Mouse (Mus musculus) hindlimb bud, embryonic 11.5 days (tissue): ENCODE measurements around the gene Dusp10.

Source experiments
- DNase-seq: peaks from one replicate; pipeline ENCODE4 v3.0.0-alpha.2; 2012; ENCODE audit warnings: low read depth, low spot score; ENCODE audit errors: extremely low spot score

Gene Dusp10

DNA sequence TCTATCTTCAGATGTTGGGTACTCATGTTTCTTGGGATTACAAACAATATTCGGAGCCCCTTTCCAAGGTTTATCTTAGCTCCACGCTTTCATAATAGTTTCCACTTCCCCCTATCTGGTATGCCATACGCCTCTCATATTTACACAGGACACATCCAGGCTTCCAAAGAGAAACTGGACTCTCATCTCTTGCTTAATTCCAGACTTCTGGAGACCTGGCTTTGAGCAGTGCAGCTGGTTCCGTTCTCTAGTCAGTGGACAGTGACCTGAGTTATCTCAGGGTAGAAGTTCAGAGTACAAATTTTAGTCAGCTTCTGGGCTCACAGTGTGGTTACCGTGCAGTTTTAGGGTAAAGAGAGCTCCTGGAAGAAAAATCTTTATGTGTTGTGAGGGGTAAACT is 87.3 kb downstream of the Dusp10 start:
- DNase-seq = no peak

DNA sequence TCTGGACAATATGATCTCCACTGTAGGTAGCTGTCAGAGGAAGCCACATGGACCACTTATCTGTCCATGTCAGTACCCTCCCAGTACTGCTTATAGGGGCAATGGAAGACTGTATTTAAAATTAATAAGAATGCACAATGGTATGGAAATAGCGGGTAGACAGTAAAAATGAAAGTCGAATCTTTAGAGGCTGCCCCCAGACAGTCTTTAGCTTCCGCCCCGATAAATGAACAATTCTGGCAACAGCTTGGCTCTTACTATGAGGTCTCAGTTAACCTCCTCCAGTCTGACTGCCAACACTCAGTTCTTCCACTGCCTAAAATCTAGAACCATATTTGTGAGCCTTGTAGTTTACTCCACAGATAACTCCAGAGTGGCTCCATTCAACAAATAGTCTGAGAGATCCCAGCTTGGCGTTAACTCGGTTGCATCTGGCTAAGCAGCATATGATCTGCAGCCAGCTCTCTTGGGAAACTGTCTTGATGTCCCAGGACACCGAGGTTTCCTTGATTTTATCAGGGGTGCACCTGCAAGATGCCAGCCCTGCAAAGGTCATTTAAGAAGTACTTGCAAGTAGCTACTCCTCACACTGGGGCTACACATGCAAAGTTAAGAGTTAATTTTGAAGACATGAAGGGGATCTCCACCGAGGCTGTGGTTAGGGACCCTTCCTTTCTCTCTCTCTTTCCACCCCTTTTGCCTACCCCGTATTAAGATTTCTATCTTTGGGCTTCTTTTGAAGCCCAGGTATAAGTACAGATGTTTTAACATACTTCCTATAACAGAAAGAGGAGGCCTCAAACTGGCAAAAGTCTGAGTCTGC is 88.0 kb downstream of the Dusp10 start:
- DNase-seq = no peak

DNA sequence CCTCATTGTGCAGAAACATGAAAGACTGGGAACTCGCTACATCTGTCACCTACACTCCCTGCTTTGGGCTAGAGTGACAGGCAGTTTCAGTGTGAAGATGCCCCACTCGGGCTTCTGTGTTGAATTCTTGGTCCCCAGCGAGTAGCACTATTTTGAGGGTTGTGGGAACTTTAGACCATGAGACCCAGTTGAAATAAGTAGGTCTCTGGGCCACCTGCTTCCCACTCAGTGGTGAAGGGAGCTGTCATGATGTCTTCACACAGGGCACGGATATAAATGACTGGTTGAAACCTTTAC is 88.6 kb downstream of the Dusp10 start:
- no peak for DNase-seq

DNA sequence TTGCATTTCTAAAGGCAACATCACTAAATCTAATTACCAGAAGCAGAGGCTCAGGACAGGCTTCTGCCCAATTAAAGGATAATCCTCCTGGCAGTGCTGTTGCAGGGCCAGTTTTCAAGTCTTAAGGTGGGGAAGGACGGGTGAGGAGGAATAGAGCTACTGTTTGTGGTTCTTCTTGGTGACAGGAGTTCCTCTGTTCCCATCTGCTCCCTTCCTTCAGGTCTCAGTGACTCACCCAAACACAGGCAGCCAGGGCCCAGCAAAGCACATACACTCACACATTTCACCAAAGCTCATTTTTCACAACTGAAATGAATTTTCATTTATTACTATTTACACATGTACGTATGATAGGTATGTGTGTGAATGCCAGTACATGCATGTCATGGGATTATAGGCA is 93.7 kb downstream of the Dusp10 start:
- DNase-seq = no peak

DNA sequence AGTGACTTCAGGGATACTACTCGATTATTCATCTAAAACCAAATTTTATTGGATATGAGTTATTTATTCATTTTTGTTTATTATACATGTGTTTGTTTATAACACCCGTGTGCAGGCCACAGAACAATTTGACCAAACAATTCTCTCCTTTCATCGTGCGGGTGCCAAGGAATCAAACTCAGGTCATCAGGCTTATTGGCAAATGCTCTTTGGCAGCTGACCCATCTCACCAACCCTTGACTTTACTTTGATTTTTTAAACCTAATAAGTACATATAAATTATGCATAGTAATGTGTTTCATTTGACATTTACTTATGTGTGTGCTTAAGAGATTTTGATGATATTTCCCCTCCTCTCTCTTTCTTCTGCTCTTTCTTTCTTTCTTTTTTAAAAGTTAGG is 94.3 kb downstream of the Dusp10 start:
- no peak for DNase-seq

DNA sequence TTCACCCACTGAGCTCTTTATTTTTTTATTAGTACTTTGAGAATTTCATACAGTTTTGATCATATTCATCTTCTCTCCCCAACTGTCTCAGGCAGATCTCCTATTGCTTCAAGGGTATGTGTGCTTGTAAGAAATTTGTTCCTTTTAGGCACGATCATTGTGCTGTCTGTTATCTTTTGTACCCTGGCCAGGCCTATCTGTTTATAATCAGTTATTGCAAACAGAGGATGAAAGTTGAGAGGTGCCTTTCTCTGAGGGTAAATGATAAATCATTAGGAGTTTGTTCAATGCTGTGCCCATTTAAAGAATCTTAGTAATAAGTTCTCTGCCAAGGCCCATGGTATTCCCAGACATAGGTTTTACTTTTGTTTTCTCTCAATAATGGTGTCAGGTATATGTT is 95.2 kb downstream of the Dusp10 start:
- no peak for DNase-seq

DNA sequence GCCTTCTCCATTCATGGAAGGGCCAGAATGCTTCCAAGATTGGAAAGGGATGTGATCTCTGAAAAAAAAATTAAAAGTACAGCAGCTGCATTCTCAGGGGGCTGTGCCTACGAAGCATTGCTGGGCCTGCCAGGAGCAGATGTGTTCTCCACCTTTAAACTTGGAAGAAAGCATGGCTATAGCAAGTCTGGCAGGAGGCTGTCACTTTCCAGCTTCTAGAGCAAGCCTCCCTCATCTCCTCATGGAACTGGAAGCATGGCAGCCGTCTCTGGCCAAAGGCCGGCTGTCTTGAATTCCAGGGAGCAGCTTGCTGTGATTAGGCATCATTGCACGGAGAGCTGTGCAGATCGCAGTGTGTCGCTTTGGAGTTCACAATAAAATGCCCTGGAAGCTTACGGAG is 104.5 kb downstream of the Dusp10 start:
- DNase-seq = no peak

DNA sequence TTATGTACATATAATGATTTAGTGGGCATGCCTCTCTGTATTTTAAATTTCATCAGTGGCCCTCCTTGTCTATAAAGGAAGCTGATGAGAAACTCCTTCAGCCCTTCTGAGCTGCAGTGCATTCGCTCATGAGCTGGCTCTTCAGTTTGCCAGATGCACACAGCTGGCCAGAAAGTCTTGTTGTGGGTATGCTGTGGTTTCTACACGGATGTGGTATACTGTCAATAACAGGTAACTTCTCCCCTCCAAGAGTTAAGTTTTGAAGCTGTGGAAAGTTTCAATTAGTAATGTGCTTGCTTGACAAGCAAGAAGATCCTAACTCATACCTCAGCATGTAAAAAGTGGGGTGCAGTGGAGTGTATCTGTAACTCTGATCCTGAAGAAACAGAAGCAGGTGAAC is 104.9 kb downstream of the Dusp10 start:
- no peak for DNase-seq

DNA sequence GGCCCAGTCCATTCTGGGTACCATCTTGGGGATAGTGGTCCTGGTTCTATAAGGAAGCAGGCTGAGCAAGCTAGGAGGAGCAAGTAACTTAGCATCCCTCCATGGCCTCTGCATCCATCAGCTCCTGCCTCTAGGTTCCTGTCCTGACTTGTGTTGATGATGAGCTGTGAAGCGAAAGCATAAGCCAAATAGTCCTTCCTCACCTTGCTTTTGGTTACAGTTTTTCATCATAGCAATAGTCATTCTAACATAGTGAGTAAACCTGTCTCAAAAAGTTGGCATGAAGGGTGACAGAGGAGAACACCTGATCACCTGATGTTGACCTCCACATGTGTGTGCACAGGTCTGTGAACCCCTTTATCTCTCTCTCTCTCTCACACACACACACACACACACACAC is 105.5 kb downstream of the Dusp10 start:
- DNase-seq = no peak
